Mouse (Mus musculus): Measurements from ENCODE around the gene Gm10273.
"Not testable (repeated sequence)": the region's sequence is repeated elsewhere in the genome, so short reads cannot be mapped to it uniquely, and the experiment has no call there.

Gene Gm10273

GRCm38 (mm10) chr10:59395461-59395860 is at the start of gene Gm10273:
Gene Gm10273, plus strand, starts transcription at chr10:59395632.
- DNase-seq: not testable (repeated sequence)

- DNase-seq: no peak
Observed at GRCm38 (mm10) chr10:59346560-59346959, 48.9 kb upstream of the Gm10273 start.

GRCm38 (mm10) chr10:59348200-59348599 is 47.2 kb upstream of the Gm10273 start:
- no peak for DNase-seq

- DNase-seq: no peak
Observed at GRCm38 (mm10) chr10:59349536-59349935, 45.9 kb upstream of the Gm10273 start.

- DNase-seq: no peak
Observed at GRCm38 (mm10) chr10:59353065-59353464, 42.4 kb upstream of the Gm10273 start.

- DNase-seq: no peak
Observed at GRCm38 (mm10) chr10:59354120-59354519, 41.3 kb upstream of the Gm10273 start.

- no peak for DNase-seq
Observed at GRCm38 (mm10) chr10:59355020-59355419, 40.4 kb upstream of the Gm10273 start.

- peak in 1 of 2 experiments; percentile 33 for DNase-seq
Observed at GRCm38 (mm10) chr10:59358744-59359143, 36.7 kb upstream of the Gm10273 start.

GRCm38 (mm10) chr10:59363208-59363607 is 32.2 kb upstream of the Gm10273 start:
- no peak for DNase-seq

GRCm38 (mm10) chr10:59364551-59364950 is 30.9 kb upstream of the Gm10273 start:
- no peak for DNase-seq

- DNase-seq: no peak
Observed at GRCm38 (mm10) chr10:59365804-59366589, 29.4 kb upstream of the Gm10273 start.

GRCm38 (mm10) chr10:59366746-59367145 is 28.7 kb upstream of the Gm10273 start:
- no peak for DNase-seq

GRCm38 (mm10) chr10:59367206-59367605 is 28.2 kb upstream of the Gm10273 start:
- DNase-seq: no peak

GRCm38 (mm10) chr10:59368729-59369128 is 26.7 kb upstream of the Gm10273 start:
- DNase-seq: no peak

GRCm38 (mm10) chr10:59369426-59369825 is 26.0 kb upstream of the Gm10273 start:
- DNase-seq: no peak

GRCm38 (mm10) chr10:59377906-59378305 is 17.5 kb upstream of the Gm10273 start:
- DNase-seq: no peak

- no peak for DNase-seq
Observed at GRCm38 (mm10) chr10:59378728-59379127, 16.7 kb upstream of the Gm10273 start.

GRCm38 (mm10) chr10:59379927-59380326 is 15.5 kb upstream of the Gm10273 start:
- no peak for DNase-seq

GRCm38 (mm10) chr10:59380411-59380821 is 15.0 kb upstream of the Gm10273 start:
- DNase-seq: no peak

- DNase-seq: not testable (repeated sequence)
Observed at GRCm38 (mm10) chr10:59381563-59381962, 13.9 kb upstream of the Gm10273 start.

- DNase-seq: peak; percentile 78 to 85
Observed at GRCm38 (mm10) chr10:59386951-59387350, 8.5 kb upstream of the Gm10273 start.

- no peak for DNase-seq
Observed at GRCm38 (mm10) chr10:59389652-59390051, 5.8 kb upstream of the Gm10273 start.

- no peak for DNase-seq
Observed at GRCm38 (mm10) chr10:59391907-59392306, 3.5 kb upstream of the Gm10273 start.

- no peak for DNase-seq
Observed at GRCm38 (mm10) chr10:59402899-59403792, 7.7 kb downstream of the Gm10273 start, which contains the start of gene Pla2g12b. Gene Pla2g12b, plus strand, starts transcription at chr10:59403660.
